Mouse (Mus musculus) ES-Bruce4 (cell line): ENCODE results near the gene Ddx46.

Experiments used
- CTCF ChIP-seq: IDR thresholded peaks from one replicate; pipeline ENCODE4 v1.8.1; 2011; ENCODE audit warnings: low read depth, low read length
- EP300 ChIP-seq: IDR thresholded peaks from 2 replicates; pipeline ENCODE4 v1.6.1; 2011; ENCODE audit warnings: low read depth, low read length; ENCODE audit not compliant: insufficient read depth
- POLR2A ChIP-seq: IDR thresholded peaks from one replicate; pipeline ENCODE4 v1.8.1; 2011; ENCODE audit warnings: low read length; ENCODE audit not compliant: insufficient read depth

GRCm38 (mm10) chr13:55591961-55592490, 42.8 kb upstream of the Ddx46 start:
- no peak for TF ChIP-seq CTCF
- no peak for TF ChIP-seq EP300
- TF ChIP-seq POLR2A, result no peak
